In the genomic region with DNA sequence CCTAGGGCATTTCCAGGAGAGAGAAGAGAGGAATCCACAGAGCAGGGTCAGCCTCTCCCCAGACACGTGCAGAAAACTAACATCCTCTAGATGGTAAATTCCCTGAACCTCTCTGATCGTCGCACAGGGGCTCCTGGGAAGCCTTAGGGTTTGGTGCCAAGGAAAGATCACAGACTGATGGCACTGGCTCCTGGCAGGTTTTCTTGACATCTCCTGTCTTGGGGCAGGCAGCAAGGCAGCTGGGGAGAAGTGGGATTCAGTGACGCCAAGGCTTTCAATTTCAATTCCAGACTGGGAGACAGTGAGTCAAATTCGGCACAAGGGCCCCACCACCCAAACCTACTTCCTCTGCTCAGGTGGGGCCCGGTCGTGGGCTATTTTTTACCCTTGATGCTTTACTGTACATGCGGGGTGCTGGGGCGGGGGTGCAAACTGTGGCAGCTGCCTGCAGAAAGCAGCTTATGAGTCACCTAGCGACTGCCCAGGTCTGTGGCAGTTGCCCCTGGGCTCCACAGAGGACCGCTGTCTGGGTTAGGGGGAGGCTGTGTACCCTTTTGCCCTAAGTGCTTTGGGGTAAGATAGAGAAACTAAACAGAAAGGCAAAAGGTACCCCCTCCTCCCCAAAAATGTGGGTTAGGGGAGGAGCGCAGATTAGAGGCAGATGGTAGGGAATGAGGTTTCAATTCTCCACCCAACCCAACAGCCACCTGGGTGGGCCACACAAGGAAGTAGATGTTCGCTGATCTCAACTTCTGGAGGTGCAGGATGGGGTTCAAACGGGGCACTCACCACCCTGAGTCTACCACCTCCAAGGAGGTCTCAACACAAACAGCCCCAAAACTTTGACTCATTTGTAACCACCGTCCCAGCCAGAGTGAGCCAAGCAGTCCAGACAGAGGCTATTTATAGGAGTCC, we compare ENCODE assay signal across 8 mouse cellular contexts. TPM values are rescaled to one million over a fixed set of nuclear protein-coding genes. Genes with fewer than 3 reads are reported as not detected.
DNase-seq lines count a peak whose midpoint lies in the region; ATAC-seq and TF ChIP-seq lines count a peak whose summit lies in the region.

No protein-coding gene starts in this region.

- no peaks in the 10 kb centered on the region for H3K27me3 ChIP-seq in lung, embryonic 14.5 days (ENCODE audit: insufficient read depth, low read length)
- H3K27me3 ChIP-seq in hindbrain, embryonic 15.5 days = no peaks in the 10 kb centered on the region
- no peaks in the 10 kb centered on the region for H3K27me3 ChIP-seq in midbrain, embryonic 15.5 days (replicated peaks)

- peak overlapping the region; percentile 98 for H3K9ac ChIP-seq in lung, embryonic 14.5 days
- H3K9ac ChIP-seq in hindbrain, embryonic 15.5 days = peak overlapping the region; percentile 95
- peak overlapping the region; percentile 94 for H3K9ac ChIP-seq in midbrain, embryonic 15.5 days

- H3K4me3 ChIP-seq in lung, embryonic 14.5 days (ENCODE audit: low read depth, low read length) = peak overlapping the region; percentile 87
- peak overlapping the region; percentile 53 for H3K4me3 ChIP-seq in cortical plate, adult 2 months (ENCODE audit: insufficient read depth, low read length)
- peak overlapping the region; percentile 94 for H3K4me3 ChIP-seq in hindbrain, embryonic 15.5 days
- peak overlapping the region; percentile 91 for H3K4me3 ChIP-seq in midbrain, embryonic 15.5 days

- no peak for DNase-seq in lung, embryonic 14.5 days
- DNase-seq in lung, postnatal 36 days = no peak
- no peak for DNase-seq in gastrocnemius, adult 18-20 months (ENCODE audit: low spot score)
- DNase-seq in spleen, postnatal 36 days (ENCODE audit: low spot score in 2 of 2) = no peak
- DNase-seq in cerebellum, adult 9-11 months = no peak

- ATAC-seq in lung, embryonic 14.5 days (ENCODE audit: insufficient read depth) = no peak
- no peak; the same call in 1 of the 2 replicates for ATAC-seq in hindbrain, embryonic 15.5 days (ENCODE audit: low FRiP score, low read depth)
- no peak for ATAC-seq in midbrain, embryonic 15.5 days (replicated peaks)

- TF ChIP-seq POLR2A in cortical plate, adult 2 months (IDR thresholded peaks at IDR 0.05; ENCODE audit: extremely low read depth, insufficient read depth, low read length) = no peak

- no peak for TF ChIP-seq CTCF in lung, embryonic 14.5 days (IDR thresholded peaks at IDR 0.05; ENCODE audit: low read depth)
- no peak for TF ChIP-seq CTCF in cortical plate, adult 2 months (IDR thresholded peaks at IDR 0.05; ENCODE audit: extremely low read depth, insufficient read depth, low read length)

- peak overlapping the region; percentile 94 for H3K27ac ChIP-seq in lung, embryonic 14.5 days (ENCODE audit: low read depth)
- peak overlapping the region; percentile 0; the same call in 1 of the 2 replicates for H3K27ac ChIP-seq in cortical plate, adult 2 months (ENCODE audit: insufficient read depth, low read length)
- 0 out of 2 replicates have a peak overlapping the region, but pooled peaks have one; percentile 83 for H3K27ac ChIP-seq in hindbrain, embryonic 15.5 days (replicated peaks)
- H3K27ac ChIP-seq in midbrain, embryonic 15.5 days = peak overlapping the region; percentile 79; the same call in 1 of the 2 replicates

- peak overlapping the region; percentile 88 for H3K4me2 ChIP-seq in lung, embryonic 14.5 days
- H3K4me2 ChIP-seq in hindbrain, embryonic 15.5 days = peak overlapping the region; percentile 77
- H3K4me2 ChIP-seq in midbrain, embryonic 15.5 days = peak overlapping the region; percentile 64

- 11% methylated on average over 15 of the region's 15 CpGs for WGBS in lung, embryonic 14.5 days
- WGBS in hindbrain, embryonic 15.5 days = 11% methylated on average over 15 of the region's 15 CpGs
- WGBS in midbrain, embryonic 15.5 days = 15% methylated on average over 15 of the region's 15 CpGs

- no peaks in the 10 kb centered on the region for H3K9me3 ChIP-seq in lung, embryonic 14.5 days (ENCODE audit: low read depth, low read length)
- H3K9me3 ChIP-seq in hindbrain, embryonic 15.5 days = no peaks in the 10 kb centered on the region
- no peaks in the 10 kb centered on the region for H3K9me3 ChIP-seq in midbrain, embryonic 15.5 days

- H3K36me3 ChIP-seq in lung, embryonic 14.5 days (ENCODE audit: insufficient read depth) = no peaks in the 10 kb centered on the region
- no peaks in the 10 kb centered on the region for H3K36me3 ChIP-seq in hindbrain, embryonic 15.5 days
- no peaks in the 10 kb centered on the region for H3K36me3 ChIP-seq in midbrain, embryonic 15.5 days (replicated peaks)

- peaks cover 12% of the 10 kb centered on the region for H3K4me1 ChIP-seq in lung, embryonic 14.5 days (ENCODE audit: insufficient read depth)
- no peaks in the 10 kb centered on the region; the same call in 1 of the 2 replicates for H3K4me1 ChIP-seq in cortical plate, adult 2 months (ENCODE audit: control insufficient read depth, insufficient read depth, low read length)
- peaks cover 64% of the 10 kb centered on the region for H3K4me1 ChIP-seq in hindbrain, embryonic 15.5 days (replicated peaks)
- peaks cover 57% of the 10 kb centered on the region for H3K4me1 ChIP-seq in midbrain, embryonic 15.5 days

RNA-seq across cellular contexts. Expression of gene Pmepa1, which starts 1.6 kb away (rescaled TPM):
- 8.9 and 9.0 TPM in 2 replicates for polyA plus RNA-seq in lung, embryonic 14.5 days (2014; fragmentation: Nextera tagmentation; extraction: Ambion mirVana)
- 39.8 and 42.3 TPM in 2 replicates for polyA plus RNA-seq in cortical plate, adult 2 months (2012; rRNA removed)
- polyA plus RNA-seq in hindbrain, embryonic 15.5 days (2015; fragmentation: Nextera tagmentation; extraction: Ambion mirVana) = 4.4 and 5.0 TPM in 2 replicates
- polyA plus RNA-seq in midbrain, embryonic 15.5 days (2015; fragmentation: Nextera tagmentation; extraction: Ambion mirVana) = 4.1 and 4.6 TPM in 2 replicates
- total RNA-seq in gastrocnemius, adult 18-20 months (2021) = 10 to 100 TPM; 17.2 to 31.9 TPM

RNA-seq across cellular contexts. Expression of gene Zbp1, which starts 56.0 kb away (rescaled TPM):
- polyA plus RNA-seq in lung, embryonic 14.5 days (2014; fragmentation: Nextera tagmentation; extraction: Ambion mirVana) = 0.34 and 0.41 TPM in 2 replicates
- polyA plus RNA-seq in cortical plate, adult 2 months (2012; rRNA removed) = 0.55 and 1.0 TPM in 2 replicates
- 0.25 and 1.6 TPM in 2 replicates for polyA plus RNA-seq in hindbrain, embryonic 15.5 days (2015; fragmentation: Nextera tagmentation; extraction: Ambion mirVana)
- 0.22 and 1.1 TPM in 2 replicates for polyA plus RNA-seq in midbrain, embryonic 15.5 days (2015; fragmentation: Nextera tagmentation; extraction: Ambion mirVana)
- under 1 TPM in 1 of 2 experiments, not detected in 1; 0.47 TPM for total RNA-seq in gastrocnemius, adult 18-20 months (2021)

Comparison
In these comparisons a context has a peak if more than half of its experiments do, and no peak if none do; other contexts are left out.
1. H3K27ac ChIP-seq: peak in every context shown above with its lines; median percentile 94 in lung, embryonic 14.5 days; 83 in hindbrain, embryonic 15.5 days; 79 in midbrain, embryonic 15.5 days; 0 in cortical plate, adult 2 months.